Mouse (Mus musculus): ENCODE results near the gene Gm49387.

DNA sequence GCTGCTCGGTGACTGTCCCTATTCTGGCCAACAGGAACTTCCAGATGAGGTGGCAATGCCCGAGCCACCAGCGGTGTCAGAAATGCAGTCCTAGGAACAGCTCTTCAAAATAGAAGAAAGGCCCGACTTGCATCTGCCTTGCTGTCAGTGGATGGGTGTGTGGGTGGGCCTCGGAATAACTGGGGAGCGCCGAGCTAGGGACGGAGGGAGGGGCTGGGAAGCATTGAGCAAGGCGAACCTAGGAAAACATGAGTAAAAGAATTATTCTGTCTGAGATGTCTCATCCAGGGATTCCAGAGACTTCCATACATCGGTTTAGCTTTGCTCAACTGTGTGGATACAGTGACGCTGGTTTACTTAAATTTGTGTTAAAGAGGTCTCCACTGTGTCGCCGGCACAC lies 27.6 kb upstream of the Gm49387 start:
- TF ChIP-seq CTCF (IDR thresholded peaks at IDR 0.05; ENCODE audit: extremely low read depth, insufficient read depth, insufficient read length, insufficient replicate concordance) (no peak), POLR2A (IDR thresholded peaks at IDR 0.05; ENCODE audit: low read depth, low read length) (no peak)
